Mouse (Mus musculus): ENCODE results near the gene Oaz3. TPM values are rescaled to one million over a fixed set of nuclear protein-coding genes. Genes with fewer than 3 reads are reported as not detected.

Gene Oaz3
- polyA plus RNA-seq (2015; fragmentation: Nextera tagmentation; extraction: Ambion mirVana): 0.21 and 0.28 TPM in 2 replicates

DNA sequence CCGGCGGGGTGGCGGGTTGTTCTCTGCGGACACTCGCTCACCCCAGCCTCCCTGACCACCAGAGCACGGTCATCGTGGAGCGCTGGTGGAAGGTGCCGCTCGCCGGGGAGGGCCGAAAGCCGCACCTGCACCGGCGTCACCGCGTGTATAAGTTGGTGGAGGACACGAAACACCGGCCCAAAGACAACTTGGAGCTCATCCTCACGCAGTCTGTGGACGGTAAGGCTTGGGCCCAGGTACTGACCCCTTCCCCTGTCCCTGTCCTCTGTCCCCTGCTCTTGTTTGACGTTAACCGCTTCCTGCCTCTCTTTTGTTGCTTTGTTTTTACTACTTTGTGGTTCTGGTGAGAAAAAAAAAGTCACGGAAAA lies at the start of gene Oaz3:
Gene Oaz3, minus strand, starts transcription at position 319 of the 368 bp plus-strand sequence.
- Histone ChIP-seq H3K36me3 (ENCODE audit: control insufficient read depth, insufficient read depth, low read length) (peaks cover 22% of the 10 kb centered on the region), H3K4me1 (replicated peaks; ENCODE audit: control insufficient read depth, insufficient read depth) (no peaks in the 10 kb centered on the region), H3K27ac (replicated peaks) (peak within 1 kb of the TSS; percentile 80), H3K4me2 (replicated peaks; ENCODE audit: low read depth) (peak within 1 kb of the TSS; percentile 92), H3K9ac (ENCODE audit: low read length) (peak within 1 kb of the TSS; percentile 98), H3K9me3 (ENCODE audit: control insufficient read depth, low read length) (no peaks in the 10 kb centered on the region), H3K27me3 (ENCODE audit: control insufficient read depth, insufficient read depth, low read length) (no peaks in the 10 kb centered on the region), H3K4me3 (ENCODE audit: low read depth, low read length) (peak within 1 kb of the TSS; percentile 97)
- ATAC-seq (ENCODE audit: low FRiP score, low TSS enrichment) (peak; percentile 72; the same call in 1 of the 2 replicates), DNase-seq (ENCODE audit: low spot score) (no peak)
- TF ChIP-seq CTCF (IDR thresholded peaks at IDR 0.05; ENCODE audit: low read depth): no peak
- TF ChIP-seq EP300 (optimal IDR thresholded peaks at IDR 0.05): no peak
- 0% methylated on average over 24 of the region's 24 CpGs for WGBS

DNA sequence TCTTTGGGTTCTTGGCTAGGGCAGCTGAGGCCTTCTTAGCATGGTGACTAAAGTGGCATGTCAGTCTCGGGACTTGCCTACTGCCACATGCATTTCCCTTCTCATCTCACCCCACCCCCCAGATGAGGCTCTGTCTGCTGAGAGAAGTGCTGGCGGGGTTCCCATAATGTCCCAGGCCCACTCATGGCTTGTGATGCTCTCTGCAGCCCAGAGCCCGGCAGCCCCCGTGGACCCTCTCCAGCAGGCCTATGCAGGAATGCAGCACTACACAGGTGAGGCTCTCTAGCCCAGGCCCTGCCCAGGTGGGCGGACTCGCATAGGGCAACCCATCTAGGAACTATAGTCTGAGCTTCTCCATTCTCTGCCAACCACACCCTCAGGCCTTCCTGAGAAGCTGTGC lies 43.9 kb upstream of the Oaz3 start:
- Histone ChIP-seq H3K9ac (ENCODE audit: low read length) (no peak overlapping the region), H3K4me1 (replicated peaks; ENCODE audit: control insufficient read depth, insufficient read depth) (no peaks in the 10 kb centered on the region), H3K27ac (replicated peaks) (no peak overlapping the region), H3K36me3 (ENCODE audit: control insufficient read depth, insufficient read depth, low read length) (no peaks in the 10 kb centered on the region; the same call in 1 of the 2 replicates), H3K27me3 (ENCODE audit: control insufficient read depth, insufficient read depth, low read length) (no peaks in the 10 kb centered on the region), H3K9me3 (ENCODE audit: control insufficient read depth, low read length) (no peaks in the 10 kb centered on the region), H3K4me3 (ENCODE audit: low read depth, low read length) (no peak overlapping the region), H3K4me2 (replicated peaks; ENCODE audit: low read depth) (no peak overlapping the region)
- ATAC-seq (ENCODE audit: low FRiP score, low TSS enrichment) (no peak), DNase-seq (ENCODE audit: low spot score) (no peak)
- no peak for TF ChIP-seq EP300 (optimal IDR thresholded peaks at IDR 0.05)
- no peak for TF ChIP-seq CTCF (IDR thresholded peaks at IDR 0.05; ENCODE audit: low read depth)
- 61% methylated on average over 6 of the region's 6 CpGs for WGBS

DNA sequence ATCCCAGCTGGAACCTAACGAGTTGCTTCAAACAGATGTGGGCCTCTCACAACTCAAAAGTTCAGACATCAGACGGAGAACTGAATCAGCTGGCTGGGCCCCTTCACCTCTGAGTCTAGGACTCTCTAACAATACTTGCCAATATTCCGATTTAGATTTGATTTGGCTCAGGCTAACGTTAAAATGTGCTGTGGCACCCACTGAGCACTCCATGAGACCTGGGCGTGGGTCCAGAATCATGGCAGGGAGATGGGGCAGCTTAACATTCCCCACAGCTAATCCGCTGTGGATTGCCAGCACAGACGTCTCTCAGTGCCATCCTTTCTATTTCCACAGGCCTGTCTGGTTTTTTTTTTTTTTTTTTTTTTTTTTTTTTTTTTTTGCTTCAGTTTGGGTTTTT lies 42.2 kb upstream of the Oaz3 start:
- ATAC-seq (ENCODE audit: low FRiP score, low TSS enrichment) (no peak), DNase-seq (ENCODE audit: low spot score) (no peak)
- no peak overlapping the region for H3K4me2 ChIP-seq (replicated peaks; ENCODE audit: low read depth)
- 58% methylated on average over 7 of the region's 7 CpGs for WGBS
- H3K36me3 ChIP-seq (ENCODE audit: control insufficient read depth, insufficient read depth, low read length): no peaks in the 10 kb centered on the region; the same call in 1 of the 2 replicates
- H3K4me3 ChIP-seq (ENCODE audit: low read depth, low read length): no peak overlapping the region
- TF ChIP-seq CTCF (IDR thresholded peaks at IDR 0.05; ENCODE audit: low read depth): no peak
- no peak for TF ChIP-seq EP300 (optimal IDR thresholded peaks at IDR 0.05)
- H3K9me3 ChIP-seq (ENCODE audit: control insufficient read depth, low read length): no peaks in the 10 kb centered on the region
- H3K27me3 ChIP-seq (ENCODE audit: control insufficient read depth, insufficient read depth, low read length): no peaks in the 10 kb centered on the region
- no peak overlapping the region for H3K9ac ChIP-seq (ENCODE audit: low read length)
- no peaks in the 10 kb centered on the region for H3K4me1 ChIP-seq (replicated peaks; ENCODE audit: control insufficient read depth, insufficient read depth)
- no peak overlapping the region for H3K27ac ChIP-seq (replicated peaks)

DNA sequence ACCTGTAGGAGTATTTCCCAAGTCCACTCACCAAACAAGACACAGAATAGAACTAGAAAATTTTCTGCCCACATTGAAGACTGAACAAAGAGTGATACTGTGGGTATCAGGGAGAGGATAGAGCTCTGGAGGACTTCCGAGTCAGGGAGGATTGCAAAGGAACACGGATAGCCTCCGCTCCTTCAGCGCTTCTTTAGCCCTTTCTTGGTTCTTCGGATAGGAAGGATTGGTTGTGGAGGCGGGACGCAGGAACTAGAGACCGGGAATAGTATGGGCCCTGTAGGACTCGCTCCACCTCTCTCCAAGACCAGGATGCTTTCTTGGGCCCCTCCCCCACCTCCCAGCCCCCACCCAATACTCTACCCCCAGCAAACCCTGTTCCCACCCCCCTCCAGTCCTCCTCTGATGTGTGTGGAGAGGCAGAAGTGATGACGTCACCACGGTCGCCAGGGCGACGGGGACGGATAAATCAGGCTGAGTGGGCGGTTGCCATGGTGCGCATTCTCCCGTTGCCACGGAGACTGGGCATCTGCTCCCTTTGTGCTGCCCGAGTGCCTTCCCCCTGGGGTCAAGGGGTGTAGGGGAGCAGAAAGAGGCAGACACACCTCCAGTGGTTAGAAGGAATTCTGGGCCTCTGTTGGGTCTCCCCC lies 40.2 kb upstream of the Oaz3 start:
- Histone ChIP-seq H3K9ac (ENCODE audit: low read length) (no peak overlapping the region), H3K36me3 (ENCODE audit: control insufficient read depth, insufficient read depth, low read length) (no peaks in the 10 kb centered on the region), H3K4me2 (replicated peaks; ENCODE audit: low read depth) (no peak overlapping the region), H3K27me3 (ENCODE audit: control insufficient read depth, insufficient read depth, low read length) (no peaks in the 10 kb centered on the region), H3K27ac (replicated peaks) (no peak overlapping the region), H3K9me3 (ENCODE audit: control insufficient read depth, low read length) (no peaks in the 10 kb centered on the region), H3K4me3 (ENCODE audit: low read depth, low read length) (no peak overlapping the region), H3K4me1 (replicated peaks; ENCODE audit: control insufficient read depth, insufficient read depth) (no peaks in the 10 kb centered on the region)
- ATAC-seq (ENCODE audit: low FRiP score, low TSS enrichment) (no peak), DNase-seq (ENCODE audit: low spot score) (peak; percentile 55)
- no peak for TF ChIP-seq CTCF (IDR thresholded peaks at IDR 0.05; ENCODE audit: low read depth)
- 32% methylated on average over 20 of the region's 20 CpGs for WGBS

DNA sequence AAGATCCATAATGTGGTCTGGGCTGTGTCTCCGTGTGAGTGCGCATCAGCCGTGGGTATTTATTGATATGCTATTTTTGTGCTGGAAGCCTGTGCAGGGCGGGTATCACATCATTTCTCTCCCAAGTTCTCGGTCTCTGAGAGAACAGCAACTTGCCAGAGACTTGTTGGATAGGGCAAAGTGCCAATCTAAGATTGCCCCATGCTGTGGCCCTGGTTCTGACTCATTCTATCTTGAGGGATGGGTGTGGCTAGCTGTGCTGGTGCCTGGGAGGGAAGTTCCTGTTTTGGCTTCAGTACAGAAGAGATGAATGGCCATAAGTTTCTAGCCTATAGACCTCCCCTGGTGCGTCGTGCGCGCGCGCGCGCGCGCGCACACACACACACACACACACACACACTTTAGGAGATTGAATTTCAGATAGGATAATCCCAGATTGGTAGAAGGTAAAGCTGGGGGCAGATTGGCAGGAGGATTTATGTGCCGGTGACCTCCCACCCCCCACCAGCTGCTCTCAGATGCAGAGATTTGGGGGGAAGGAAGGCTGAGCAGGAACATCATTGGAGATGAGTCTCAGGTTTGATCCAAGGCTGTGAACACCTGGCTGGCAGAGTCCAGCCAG lies 39.2 kb upstream of the Oaz3 start:
- Histone ChIP-seq H3K9ac (ENCODE audit: low read length) (no peak overlapping the region), H3K36me3 (ENCODE audit: control insufficient read depth, insufficient read depth, low read length) (no peaks in the 10 kb centered on the region), H3K4me1 (replicated peaks; ENCODE audit: control insufficient read depth, insufficient read depth) (no peaks in the 10 kb centered on the region), H3K4me2 (replicated peaks; ENCODE audit: low read depth) (no peak overlapping the region), H3K9me3 (ENCODE audit: control insufficient read depth, low read length) (no peaks in the 10 kb centered on the region), H3K27ac (replicated peaks) (0 out of 2 replicates have a peak overlapping the region, but pooled peaks have one; percentile 49), H3K4me3 (ENCODE audit: low read depth, low read length) (no peak overlapping the region), H3K27me3 (ENCODE audit: control insufficient read depth, insufficient read depth, low read length) (no peaks in the 10 kb centered on the region)
- ATAC-seq (ENCODE audit: low FRiP score, low TSS enrichment) (peak; percentile 65), DNase-seq (ENCODE audit: low spot score) (peak; percentile 63)
- 73% methylated on average over 17 of the region's 17 CpGs for WGBS
- TF ChIP-seq EP300 (optimal IDR thresholded peaks at IDR 0.05) (no peak), CTCF (IDR thresholded peaks at IDR 0.05; ENCODE audit: low read depth) (no peak)

DNA sequence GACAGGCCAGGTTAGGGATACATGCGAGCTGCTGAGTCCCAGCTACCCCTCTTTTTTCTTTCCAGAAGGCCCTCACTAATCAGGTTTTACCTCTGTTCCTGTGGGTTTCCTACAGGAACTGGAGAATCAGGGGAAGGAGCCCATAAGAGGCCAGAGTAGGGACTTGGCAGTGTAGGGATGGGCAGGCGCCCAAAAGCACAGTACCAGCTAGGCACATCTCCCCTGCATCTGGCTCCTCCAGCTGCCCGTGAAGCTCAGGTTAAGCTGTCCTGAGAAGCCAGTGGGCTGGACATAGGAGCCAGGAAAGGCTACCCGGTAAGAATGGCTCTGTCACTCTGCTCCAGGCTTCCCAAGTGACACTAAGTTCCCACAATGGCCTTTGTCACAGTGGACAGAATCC lies 37.7 kb upstream of the Oaz3 start:
- ATAC-seq (ENCODE audit: low FRiP score, low TSS enrichment) (no peak), DNase-seq (ENCODE audit: low spot score) (no peak)
- TF ChIP-seq EP300 (optimal IDR thresholded peaks at IDR 0.05): no peak
- 65% methylated on average over 4 of the region's 4 CpGs for WGBS
- Histone ChIP-seq H3K4me2 (replicated peaks; ENCODE audit: low read depth) (no peak overlapping the region), H3K4me1 (replicated peaks; ENCODE audit: control insufficient read depth, insufficient read depth) (no peaks in the 10 kb centered on the region), H3K27me3 (ENCODE audit: control insufficient read depth, insufficient read depth, low read length) (no peaks in the 10 kb centered on the region), H3K9ac (ENCODE audit: low read length) (no peak overlapping the region), H3K27ac (replicated peaks) (no peak overlapping the region), H3K9me3 (ENCODE audit: control insufficient read depth, low read length) (no peaks in the 10 kb centered on the region), H3K4me3 (ENCODE audit: low read depth, low read length) (no peak overlapping the region), H3K36me3 (ENCODE audit: control insufficient read depth, insufficient read depth, low read length) (no peaks in the 10 kb centered on the region)

All from stomach, postnatal 0 days (tissue).